Mouse (Mus musculus) liver, adult 2 months (tissue): ENCODE measurements around the gene Ankrd53. TPM values are rescaled to one million over a fixed set of nuclear protein-coding genes. Genes with fewer than 3 reads are reported as not detected.

Experiments used
- DNase-seq: peaks from one replicate; pipeline ENCODE4 v3.0.0-alpha.2; 2011; ENCODE audit warnings: low read depth, low spot score; ENCODE audit errors: extremely low read depth
- H3K27ac ChIP-seq: fragments of 200-500 bp; replicated peaks from 2 replicates; pipeline ENCODE4 v1.5.1; 2012; ENCODE audit warnings: low read depth, mild to moderate bottlenecking, control low read depth, inconsistent platforms, low read length; ENCODE audit not compliant: insufficient read depth
- H3K27me3 ChIP-seq: fragments of 200-500 bp; 2 replicates; pipeline ENCODE4 v1.6.1; 2012; ENCODE audit warnings: mild to moderate bottlenecking, moderate library complexity, low read length, inconsistent platforms; ENCODE audit not compliant: control insufficient read depth, insufficient read depth
- H3K36me3 ChIP-seq: fragments of 200-500 bp; 2 replicates; pipeline ENCODE4 v1.6.1; 2012; ENCODE audit warnings: low read length, inconsistent platforms; ENCODE audit not compliant: control insufficient read depth, insufficient read depth
- H3K4me1 ChIP-seq: fragments of 200-500 bp; 2 replicates; pipeline ENCODE4 v1.6.1; 2011; ENCODE audit warnings: low read length; ENCODE audit not compliant: control insufficient read depth, insufficient read depth
- H3K4me3 ChIP-seq: fragments of 200-500 bp; 2 replicates; pipeline ENCODE4 v1.5.1; 2011; ENCODE audit warnings: low read depth, mild to moderate bottlenecking, control low read depth, low read length, moderate library complexity; ENCODE audit not compliant: insufficient read depth
- H3K79me2 ChIP-seq: fragments of 200-500 bp; 2 replicates; pipeline ENCODE4 v1.6.1; 2012; ENCODE audit warnings: inconsistent platforms, mild to moderate bottlenecking, low read length, moderate library complexity; ENCODE audit not compliant: control insufficient read depth, insufficient read depth
- H3K9ac ChIP-seq: fragments of 200-500 bp; 2 replicates; pipeline ENCODE4 v1.6.1; 2012; ENCODE audit warnings: low read depth, mild to moderate bottlenecking, control low read depth, inconsistent platforms, low read length
- CTCF ChIP-seq: fragments of 200-500 bp; IDR thresholded peaks from 2 replicates; pipeline ENCODE4 v1.5.1; 2011; ENCODE audit warnings: low read depth, low read length, control low read depth
- POLR2A ChIP-seq: fragments of 200-500 bp; IDR thresholded peaks from 2 replicates; pipeline ENCODE4 v1.6.1; 2011; ENCODE audit warnings: low read length, control low read depth; ENCODE audit not compliant: insufficient read depth; ENCODE audit errors: extremely low read depth
- WGBS: fragments of 180-500 bp; shearing (Covaris S2); methylation state at CpG from one replicate; pipeline ENCODE4 v1.1.7; 2018; 5-methylcytosine and 5-hydroxymethylcytosine counted together
- polyA plus RNA-seq: library from polyadenylated mRNA; depleted of rRNA; stranded (reverse); fragments of >200 nt; gene quantifications from 2 replicates; pipeline ENCODE4 v1.2.3, GENCODE M21; 2012; rRNA removed
- total RNA-seq: library from RNA; depleted of rRNA; stranded (reverse); fragments of >200 nt; gene quantifications from 2 replicates; pipeline ENCODE4 v1.2.3, GENCODE M21; 2014; rRNA removed

Gene Ankrd53
- total and polyA plus RNA-seq, 2 experiments, result not detected

- no peak for DNase-seq
- H3K79me2 ChIP-seq, result no peaks in the 10 kb centered on the region
- WGBS, result 98% methylated on average over 5 of the region's 5 CpGs
Observed at GRCm38 (mm10) chr6:83802033-83802432, 39.6 kb downstream of the Ankrd53 start.

GRCm38 (mm10) chr6:83802846-83803245 lies 40.4 kb downstream of the Ankrd53 start:
- Histone ChIP-seq H3K27ac (no peak overlapping the region), H3K36me3 (peaks cover 15% of the 10 kb centered on the region), H3K79me2 (no peaks in the 10 kb centered on the region), H3K9ac (no peak overlapping the region), H3K4me3 (no peak overlapping the region), H3K4me1 (no peaks in the 10 kb centered on the region), H3K27me3 (no peaks in the 10 kb centered on the region)
- no peak for DNase-seq
- TF ChIP-seq CTCF (no peak), POLR2A (no peak)
- WGBS, result 84% methylated on average over 3 of the region's 3 CpGs

More at GRCm38 (mm10) chr6:83802033-83802432, 39.6 kb downstream of the Ankrd53 start:
- Histone ChIP-seq H3K27ac (no peak overlapping the region), H3K4me1 (no peaks in the 10 kb centered on the region), H3K27me3 (no peaks in the 10 kb centered on the region), H3K4me3 (no peak overlapping the region), H3K9ac (no peak overlapping the region), H3K36me3 (peaks cover 15% of the 10 kb centered on the region)
- no peak for TF ChIP-seq CTCF
- no peak for TF ChIP-seq POLR2A

GRCm38 (mm10) chr6:83815801-83816200 lies 53.4 kb downstream of the Ankrd53 start:
- DNase-seq, result no peak
- H3K9ac ChIP-seq, result no peak overlapping the region
- no peak overlapping the region for H3K27ac ChIP-seq
- peaks cover 15% of the 10 kb centered on the region for H3K36me3 ChIP-seq
- H3K79me2 ChIP-seq, result no peaks in the 10 kb centered on the region; the same call in 1 of the 2 replicates
- no peak overlapping the region for H3K4me3 ChIP-seq
- H3K27me3 ChIP-seq, result no peaks in the 10 kb centered on the region
- TF ChIP-seq POLR2A, result no peak
- TF ChIP-seq CTCF, result no peak
- WGBS, result 95% methylated on average over 3 of the region's 3 CpGs
- H3K4me1 ChIP-seq, result no peaks in the 10 kb centered on the region

Other genes with a start within 250 kb of the Ankrd53 start
- gene Actg2, start 226.4 kb upstream of the Ankrd53 start, total RNA-seq, result 0.28 and 0.40 TPM in 2 replicates
- 1.1 and 1.2 TPM in 2 replicates for gene Actg2, start 226.4 kb upstream of the Ankrd53 start, polyA plus RNA-seq
- 7.4 and 9.3 TPM in 2 replicates for gene Stambp, start 189.9 kb upstream of the Ankrd53 start, total RNA-seq
- gene Stambp, start 189.9 kb upstream of the Ankrd53 start, polyA plus RNA-seq, result 5.8 and 6.9 TPM in 2 replicates
- 116 and 171 TPM in 2 replicates for gene Clec4f, start 106.5 kb upstream of the Ankrd53 start, total RNA-seq
- gene Clec4f, start 106.5 kb upstream of the Ankrd53 start, polyA plus RNA-seq, result 37.8 and 52.3 TPM in 2 replicates
- gene Cd207, start 84.8 kb upstream of the Ankrd53 start, total RNA-seq, result 3.4 and 3.7 TPM in 2 replicates
- gene Cd207, start 84.8 kb upstream of the Ankrd53 start, polyA plus RNA-seq, result 0.93 and 1.1 TPM in 2 replicates
- gene Vax2, start 51.4 kb upstream of the Ankrd53 start, total RNA-seq, result not detected in 2 replicates
- gene Vax2, start 51.4 kb upstream of the Ankrd53 start, polyA plus RNA-seq, result not detected in 2 replicates
- gene Atp6v1b1, start 19.7 kb upstream of the Ankrd53 start, total RNA-seq, result not detected in 2 replicates
- gene Atp6v1b1, start 19.7 kb upstream of the Ankrd53 start, polyA plus RNA-seq, result not detected in 2 replicates
- gene Tex261, start 13.2 kb downstream of the Ankrd53 start, total RNA-seq, result 30.0 and 37.7 TPM in 2 replicates
- gene Tex261, start 13.2 kb downstream of the Ankrd53 start, polyA plus RNA-seq, result 98.1 and 114 TPM in 2 replicates
- gene Nagk, start 32.3 kb downstream of the Ankrd53 start, total RNA-seq, result 20.9 and 26.3 TPM in 2 replicates
- gene Nagk, start 32.3 kb downstream of the Ankrd53 start, polyA plus RNA-seq, result 8.8 and 11.0 TPM in 2 replicates
- gene Paip2b, start 69.1 kb downstream of the Ankrd53 start, total RNA-seq, result 16.3 and 17.0 TPM in 2 replicates
- gene Paip2b, start 69.1 kb downstream of the Ankrd53 start, polyA plus RNA-seq, result 6.7 and 8.6 TPM in 2 replicates
- gene Zfp638, start 104.5 kb downstream of the Ankrd53 start, total RNA-seq, result 39.5 and 47.0 TPM in 2 replicates
- gene Zfp638, start 104.5 kb downstream of the Ankrd53 start, polyA plus RNA-seq, result 4.4 and 5.0 TPM in 2 replicates
- gene Dysf, start 245.9 kb downstream of the Ankrd53 start, total RNA-seq, result 2.4 and 4.5 TPM in 2 replicates
- gene Dysf, start 245.9 kb downstream of the Ankrd53 start, polyA plus RNA-seq, result 2.8 and 3.3 TPM in 2 replicates